Mouse (Mus musculus): ENCODE measurements around the gene Tjp3. TPM values are rescaled to one million over a fixed set of nuclear protein-coding genes. Genes with fewer than 3 reads are reported as not detected.

Tjp3 gene
- 41.5 and 42.7 TPM in 2 replicates for polyA plus RNA-seq (2011; ENCODE audit: insufficient read depth, insufficient read length, low read depth, missing spikeins)

DNA sequence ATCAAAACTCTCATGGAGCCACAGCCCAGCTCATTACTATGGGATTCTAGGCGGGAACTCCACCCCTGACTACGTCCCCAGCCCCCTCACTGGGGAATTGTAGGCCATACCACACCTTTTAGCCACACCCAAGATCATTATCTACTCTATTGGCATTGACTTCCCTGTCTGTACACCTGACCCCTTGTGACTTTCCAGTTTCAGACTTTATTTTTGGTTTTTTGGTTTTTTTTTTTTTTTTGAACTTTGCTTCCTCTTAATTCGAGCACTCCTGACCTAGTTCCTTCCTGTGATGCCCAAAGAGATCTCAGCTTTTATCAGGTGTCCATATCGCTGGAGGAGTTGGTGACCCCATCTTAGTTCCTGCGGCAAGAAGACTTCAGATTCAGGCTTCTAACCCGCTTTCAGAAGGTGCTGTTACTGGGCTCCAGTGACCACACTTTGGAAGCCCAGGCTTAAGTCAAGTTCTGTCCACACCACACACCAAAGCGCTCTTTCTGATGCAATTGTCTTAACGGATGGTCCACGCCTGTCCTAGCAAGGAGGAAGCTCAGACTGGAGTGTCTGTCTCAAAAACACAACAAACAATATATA lies at the start of gene Tjp3:
TSS of gene Tjp3 (minus strand) at position 71 of the 594 bp plus-strand sequence.
- H3K4me1 ChIP-seq (ENCODE audit: control insufficient read depth, insufficient read depth, low read length): peaks cover 5% of the 10 kb centered on the region
- TF ChIP-seq EP300 (IDR thresholded peaks at IDR 0.05; ENCODE audit: insufficient read depth, low read depth, low read length): no peak
- TF ChIP-seq POLR2A (IDR thresholded peaks at IDR 0.05; ENCODE audit: insufficient read depth, low read length): no peak
- no peak for TF ChIP-seq CTCF (IDR thresholded peaks at IDR 0.05; ENCODE audit: low read depth, low read length)
- H3K36me3 ChIP-seq (ENCODE audit: control insufficient read depth, insufficient read depth, low read length, poor library complexity, severe bottlenecking): no peaks in the 10 kb centered on the region
- no peaks in the 10 kb centered on the region for H3K9me3 ChIP-seq (replicated peaks; ENCODE audit: control insufficient read depth, insufficient read depth, low read length, poor library complexity, severe bottlenecking)
- H3K27me3 ChIP-seq (ENCODE audit: control insufficient read depth, insufficient read depth, low read length, poor library complexity, severe bottlenecking): no peaks in the 10 kb centered on the region
- peak within 1 kb of the TSS; percentile 23; the same call in 1 of the 2 replicates for H3K27ac ChIP-seq (ENCODE audit: insufficient read depth, low read length)
- H3K9ac ChIP-seq (ENCODE audit: low read depth, poor library complexity, severe bottlenecking): peak within 1 kb of the TSS; percentile 13; the same call in 1 of the 2 replicates
- H3K4me3 ChIP-seq (ENCODE audit: low read depth, low read length): peak within 1 kb of the TSS; percentile 51

- peak; percentile 7; the same call in 1 of the 2 replicates for TF ChIP-seq EP300 (IDR thresholded peaks at IDR 0.05; ENCODE audit: insufficient read depth, low read depth, low read length)
- TF ChIP-seq POLR2A (IDR thresholded peaks at IDR 0.05; ENCODE audit: insufficient read depth, low read length): no peak
- no peak for TF ChIP-seq CTCF (IDR thresholded peaks at IDR 0.05; ENCODE audit: low read depth, low read length)
- Histone ChIP-seq H3K9me3 (replicated peaks; ENCODE audit: control insufficient read depth, insufficient read depth, low read length, poor library complexity, severe bottlenecking) (no peaks in the 10 kb centered on the region), H3K36me3 (ENCODE audit: control insufficient read depth, insufficient read depth, low read length, poor library complexity, severe bottlenecking) (no peaks in the 10 kb centered on the region), H3K9ac (ENCODE audit: low read depth, poor library complexity, severe bottlenecking) (peak overlapping the region; percentile 43), H3K27ac (ENCODE audit: insufficient read depth, low read length) (peak overlapping the region; percentile 86), H3K4me3 (ENCODE audit: low read depth, low read length) (no peak overlapping the region), H3K4me1 (ENCODE audit: control insufficient read depth, insufficient read depth, low read length) (peaks cover 9% of the 10 kb centered on the region), H3K27me3 (ENCODE audit: control insufficient read depth, insufficient read depth, low read length, poor library complexity, severe bottlenecking) (peaks cover 7% of the 10 kb centered on the region)
Observed at GRCm38 (mm10) chr10:81340551-81341332, 49.4 kb upstream of the Tjp3 start.

GRCm38 (mm10) chr10:81336558-81336957 lies 45.2 kb upstream of the Tjp3 start:
- H3K9ac ChIP-seq (ENCODE audit: low read depth, poor library complexity, severe bottlenecking): no peak overlapping the region
- no peak overlapping the region for H3K4me3 ChIP-seq (ENCODE audit: low read depth, low read length)
- no peak overlapping the region for H3K27ac ChIP-seq (ENCODE audit: insufficient read depth, low read length)
- H3K9me3 ChIP-seq (replicated peaks; ENCODE audit: control insufficient read depth, insufficient read depth, low read length, poor library complexity, severe bottlenecking): no peaks in the 10 kb centered on the region
- H3K36me3 ChIP-seq (ENCODE audit: control insufficient read depth, insufficient read depth, low read length, poor library complexity, severe bottlenecking): no peaks in the 10 kb centered on the region
- no peaks in the 10 kb centered on the region for H3K27me3 ChIP-seq (ENCODE audit: control insufficient read depth, insufficient read depth, low read length, poor library complexity, severe bottlenecking)
- TF ChIP-seq POLR2A (IDR thresholded peaks at IDR 0.05; ENCODE audit: insufficient read depth, low read length) (no peak), CTCF (IDR thresholded peaks at IDR 0.05; ENCODE audit: low read depth, low read length) (no peak), EP300 (IDR thresholded peaks at IDR 0.05; ENCODE audit: insufficient read depth, low read depth, low read length) (no peak)
- H3K4me1 ChIP-seq (ENCODE audit: control insufficient read depth, insufficient read depth, low read length): peaks cover 9% of the 10 kb centered on the region

GRCm38 (mm10) chr10:81335393-81336340 lies 44.3 kb upstream of the Tjp3 start:
- no peaks in the 10 kb centered on the region for H3K9me3 ChIP-seq (replicated peaks; ENCODE audit: control insufficient read depth, insufficient read depth, low read length, poor library complexity, severe bottlenecking)
- H3K36me3 ChIP-seq (ENCODE audit: control insufficient read depth, insufficient read depth, low read length, poor library complexity, severe bottlenecking): no peaks in the 10 kb centered on the region
- no peak overlapping the region for H3K27ac ChIP-seq (ENCODE audit: insufficient read depth, low read length)
- H3K4me3 ChIP-seq (ENCODE audit: low read depth, low read length): no peak overlapping the region
- no peak overlapping the region; the same call in 1 of the 2 replicates for H3K9ac ChIP-seq (ENCODE audit: low read depth, poor library complexity, severe bottlenecking)
- H3K4me1 ChIP-seq (ENCODE audit: control insufficient read depth, insufficient read depth, low read length): peaks cover 5% of the 10 kb centered on the region
- no peak for TF ChIP-seq POLR2A (IDR thresholded peaks at IDR 0.05; ENCODE audit: insufficient read depth, low read length)
- no peak for TF ChIP-seq EP300 (IDR thresholded peaks at IDR 0.05; ENCODE audit: insufficient read depth, low read depth, low read length)
- TF ChIP-seq CTCF (IDR thresholded peaks at IDR 0.05; ENCODE audit: low read depth, low read length): no peak
- no peaks in the 10 kb centered on the region for H3K27me3 ChIP-seq (ENCODE audit: control insufficient read depth, insufficient read depth, low read length, poor library complexity, severe bottlenecking)

DNA sequence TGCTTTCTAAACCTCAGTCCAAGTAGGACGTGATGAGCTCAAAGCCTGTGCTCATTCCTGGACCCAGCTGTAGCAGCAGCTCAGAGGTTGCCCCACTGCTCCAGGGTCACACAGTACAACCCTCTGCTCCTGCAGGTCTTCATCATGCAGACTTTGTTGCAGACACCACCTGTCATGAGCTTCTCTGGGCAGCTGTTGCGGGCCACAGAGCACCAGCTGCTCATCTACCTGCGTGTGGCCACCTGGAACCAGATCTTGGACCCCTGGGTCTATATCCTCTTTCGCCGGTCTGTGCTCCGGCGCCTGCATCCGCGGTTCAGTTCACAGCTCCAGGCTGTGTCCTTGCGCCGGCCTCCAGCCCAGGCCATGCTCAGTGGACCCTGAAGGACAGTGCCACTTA lies 42.9 kb upstream of the Tjp3 start:
- no peak for TF ChIP-seq POLR2A (IDR thresholded peaks at IDR 0.05; ENCODE audit: insufficient read depth, low read length)
- no peak overlapping the region for H3K9ac ChIP-seq (ENCODE audit: low read depth, poor library complexity, severe bottlenecking)
- H3K9me3 ChIP-seq (replicated peaks; ENCODE audit: control insufficient read depth, insufficient read depth, low read length, poor library complexity, severe bottlenecking): no peaks in the 10 kb centered on the region
- no peaks in the 10 kb centered on the region for H3K27me3 ChIP-seq (ENCODE audit: control insufficient read depth, insufficient read depth, low read length, poor library complexity, severe bottlenecking)
- H3K4me3 ChIP-seq (ENCODE audit: low read depth, low read length): no peak overlapping the region
- H3K4me1 ChIP-seq (ENCODE audit: control insufficient read depth, insufficient read depth, low read length): no peaks in the 10 kb centered on the region
- H3K36me3 ChIP-seq (ENCODE audit: control insufficient read depth, insufficient read depth, low read length, poor library complexity, severe bottlenecking): no peaks in the 10 kb centered on the region
- H3K27ac ChIP-seq (ENCODE audit: insufficient read depth, low read length): no peak overlapping the region

Data from ES-Bruce4 (cell line).